Mouse (Mus musculus) liver, embryonic 16.5 days (tissue): ENCODE results near the gene Gm3952. TPM values are rescaled to one million over a fixed set of nuclear protein-coding genes. Genes with fewer than 3 reads are reported as not detected.

Experiments used
- ATAC-seq: fragments of 200-750 bp; cut with Nextera tagmentation; 2 replicates; pipeline ENCODE4 v1.8.0; 2017; ENCODE audit warnings: low read depth, mild to moderate bottlenecking, moderate number of reproducible peaks, moderate library complexity
- H3K27ac ChIP-seq: fragments of 300-500 bp; sonication (generic); 2 replicates; pipeline ENCODE4 v1.5.1; 2014; ENCODE audit warnings: mild to moderate bottlenecking, low read length
- H3K27me3 ChIP-seq: fragments of 300-500 bp; sonication (generic); 2 replicates; pipeline ENCODE4 v1.6.1; 2014; ENCODE audit warnings: low read depth, low read length, mixed read lengths; ENCODE audit not compliant: control insufficient read depth, insufficient read depth
- H3K36me3 ChIP-seq: fragments of 300-500 bp; sonication (generic); 2 replicates; pipeline ENCODE4 v1.6.1; 2014; ENCODE audit warnings: mild to moderate bottlenecking; ENCODE audit not compliant: control insufficient read depth, insufficient read depth
- H3K4me1 ChIP-seq: fragments of 300-500 bp; sonication (generic); 2 replicates; pipeline ENCODE4 v1.6.1; 2014; ENCODE audit warnings: low read depth, low read length, mixed read lengths; ENCODE audit not compliant: control insufficient read depth
- H3K4me2 ChIP-seq: fragments of 300-500 bp; sonication (generic); 2 replicates; pipeline ENCODE4 v1.6.1; 2014; ENCODE audit warnings: low read depth, low read length, mixed read lengths
- H3K4me3 ChIP-seq: fragments of 300-500 bp; sonication (generic); 2 replicates; pipeline ENCODE4 v1.5.1; 2014; ENCODE audit warnings: low read depth, mild to moderate bottlenecking, low read length
- H3K9ac ChIP-seq: fragments of 300-500 bp; sonication (generic); 2 replicates; pipeline ENCODE4 v1.6.1; 2014; ENCODE audit warnings: low read depth, low read length
- H3K9me3 ChIP-seq: fragments of 300-500 bp; sonication (generic); replicated peaks from 2 replicates; pipeline ENCODE4 v1.6.1; 2016; ENCODE audit warnings: low read length; ENCODE audit not compliant: control insufficient read depth
- WGBS: fragments of 180-500 bp; shearing (Covaris S2); extraction: QIAGEN DNeasy Blood & Tissue Kit; methylation state at CpG from one replicate; pipeline ENCODE4 v1.1.7; 2014; ENCODE audit not compliant: insufficient replicate concordance; 5-methylcytosine and 5-hydroxymethylcytosine counted together
- polyA plus RNA-seq: library from polyadenylated mRNA; unstranded; fragments of >200 nt; fragmentation: Nextera tagmentation; extraction: Ambion mirVana; gene quantifications from 2 replicates; pipeline ENCODE4 v1.2.1, GENCODE M21; 2015

Gene Gm3952
- not detected in 2 replicates for polyA plus RNA-seq

DNA sequence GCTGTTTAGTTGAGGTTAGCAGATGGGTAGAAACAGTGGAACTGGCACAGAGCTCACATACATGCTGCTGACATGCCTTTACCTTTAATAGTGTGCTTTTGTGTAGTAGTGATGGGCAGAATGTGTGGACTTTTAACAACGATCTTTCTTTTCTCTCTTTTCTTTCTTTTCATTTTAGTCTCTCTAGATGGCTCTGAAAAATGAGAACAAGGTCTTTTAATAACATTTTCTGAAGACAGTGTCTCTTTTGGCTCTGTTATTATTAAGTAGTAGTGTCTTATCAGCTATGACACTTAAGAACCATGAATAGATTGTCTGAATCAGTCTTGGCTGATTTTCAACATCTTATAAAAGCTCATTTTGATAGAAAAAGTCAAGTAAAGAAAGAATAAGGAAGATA lies at the start of gene Gm3952:
Gene Gm3952, minus strand, starts transcription at position 101 of the 400 bp plus-strand sequence.
- no peak within 1 kb of the TSS for H3K4me3 ChIP-seq
- ATAC-seq: no peak
- no peak within 1 kb of the TSS for H3K4me2 ChIP-seq
- no peaks in the 10 kb centered on the region for H3K9me3 ChIP-seq
- H3K9ac ChIP-seq: no peak within 1 kb of the TSS
- WGBS: 49% methylated on average over 1 of the region's 1 CpGs
- H3K36me3 ChIP-seq: no peaks in the 10 kb centered on the region
- no peaks in the 10 kb centered on the region for H3K27me3 ChIP-seq
- H3K4me1 ChIP-seq: no peaks in the 10 kb centered on the region
- no peak within 1 kb of the TSS for H3K27ac ChIP-seq

DNA sequence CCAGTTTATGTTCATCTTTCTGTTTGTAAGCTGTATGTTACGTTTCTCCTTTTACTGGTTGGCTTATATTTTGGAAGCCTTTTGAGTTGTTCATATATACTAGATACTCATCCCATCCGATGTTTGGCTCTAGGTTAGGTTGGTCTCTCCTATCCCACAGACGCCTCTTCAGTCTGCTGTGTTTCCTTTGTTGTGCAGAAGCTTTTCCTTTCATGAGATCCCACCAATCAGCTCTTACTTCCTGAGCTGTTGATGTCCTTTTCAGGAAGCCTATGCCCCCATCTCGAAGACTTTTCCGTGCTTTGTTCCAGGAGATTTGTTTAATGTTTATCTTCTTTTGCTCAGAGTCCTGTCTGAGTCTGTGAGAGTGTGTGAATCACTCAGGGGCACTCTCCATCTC lies 45.3 kb upstream of the Gm3952 start:
- H3K9me3 ChIP-seq: no peaks in the 10 kb centered on the region
- H3K27me3 ChIP-seq: no peaks in the 10 kb centered on the region
- no peaks in the 10 kb centered on the region for H3K4me1 ChIP-seq
- WGBS: 19% methylated on average over 5 of the region's 5 CpGs
- no peak overlapping the region for H3K9ac ChIP-seq
- no peak overlapping the region for H3K4me3 ChIP-seq
- no peak overlapping the region for H3K27ac ChIP-seq
- ATAC-seq: no peak
- no peak overlapping the region for H3K4me2 ChIP-seq
- H3K36me3 ChIP-seq: no peaks in the 10 kb centered on the region

DNA sequence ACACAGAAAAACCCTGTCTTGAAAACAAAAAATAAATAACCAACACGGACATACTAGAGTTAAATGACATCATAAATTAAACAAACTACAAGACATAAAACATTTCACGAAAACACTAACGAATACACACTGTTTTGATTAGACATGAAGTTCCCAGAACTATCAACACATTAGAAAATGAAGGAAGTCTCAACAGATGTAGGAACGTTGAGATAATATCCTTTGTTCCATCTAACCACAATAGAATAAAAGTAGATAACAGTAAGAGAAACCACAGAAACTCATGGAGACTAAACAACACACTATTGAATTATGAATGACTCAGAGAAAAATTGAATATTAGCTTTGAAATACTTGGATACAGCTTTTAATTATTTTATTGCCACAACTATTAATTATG lies 14.0 kb upstream of the Gm3952 start:
- no peak for ATAC-seq
- Histone ChIP-seq H3K9ac (no peak overlapping the region), H3K4me2 (no peak overlapping the region), H3K9me3 (no peaks in the 10 kb centered on the region), H3K4me1 (no peaks in the 10 kb centered on the region), H3K4me3 (no peak overlapping the region), H3K36me3 (no peaks in the 10 kb centered on the region), H3K27me3 (no peaks in the 10 kb centered on the region), H3K27ac (no peak overlapping the region)
- WGBS: 47% methylated on average over 4 of the region's 4 CpGs

DNA sequence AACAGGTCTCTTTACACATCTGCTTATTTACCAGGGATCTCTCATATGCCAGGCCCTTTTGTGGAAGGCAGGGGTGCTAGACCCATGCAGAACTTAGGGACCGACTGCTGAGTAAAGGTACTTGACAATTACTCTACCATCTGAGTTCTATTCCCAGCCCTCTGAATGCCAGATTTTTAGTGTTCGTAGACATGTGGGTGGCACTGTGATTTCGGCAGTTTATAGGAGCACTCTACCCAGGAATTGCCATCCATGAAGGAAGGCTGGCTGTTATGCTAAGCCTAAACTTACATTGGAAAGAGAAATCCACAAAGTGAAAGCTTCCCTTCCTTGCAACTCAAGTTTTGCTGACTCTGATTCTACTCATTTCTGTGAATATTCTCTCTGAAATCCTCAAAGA lies 62.8 kb downstream of the Gm3952 start:
- Histone ChIP-seq H3K9ac (no peak overlapping the region), H3K4me3 (no peak overlapping the region), H3K27ac (no peak overlapping the region), H3K36me3 (peaks cover 16% of the 10 kb centered on the region), H3K9me3 (no peaks in the 10 kb centered on the region), H3K4me2 (no peak overlapping the region), H3K27me3 (no peaks in the 10 kb centered on the region), H3K4me1 (no peaks in the 10 kb centered on the region)
- WGBS: 85% methylated on average over 3 of the region's 3 CpGs
- no peak for ATAC-seq

DNA sequence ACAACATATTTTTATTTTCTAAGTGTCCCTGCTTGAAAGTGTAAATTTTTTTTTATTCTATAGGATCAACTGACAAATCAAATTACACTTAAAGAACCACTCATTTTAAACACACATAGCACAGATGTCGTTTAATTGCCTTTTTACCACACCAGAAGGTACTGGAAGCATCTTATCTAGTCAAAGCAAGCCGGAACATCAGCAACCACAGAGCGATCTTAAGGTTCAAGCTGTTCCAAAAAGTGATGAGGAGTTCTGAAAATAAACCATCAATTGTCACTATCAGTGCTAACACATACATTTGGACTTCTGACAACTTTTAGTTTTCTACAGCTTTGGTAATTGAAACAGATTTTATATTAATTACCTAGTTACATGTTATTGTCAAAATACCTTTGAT lies 64.4 kb downstream of the Gm3952 start:
- ATAC-seq: no peak
- Histone ChIP-seq H3K36me3 (peaks cover 22% of the 10 kb centered on the region), H3K27ac (no peak overlapping the region), H3K4me1 (no peaks in the 10 kb centered on the region), H3K4me2 (no peak overlapping the region), H3K4me3 (no peak overlapping the region), H3K27me3 (no peaks in the 10 kb centered on the region), H3K9me3 (no peaks in the 10 kb centered on the region), H3K9ac (no peak overlapping the region)
- 36% methylated on average over 3 of the region's 3 CpGs for WGBS

DNA sequence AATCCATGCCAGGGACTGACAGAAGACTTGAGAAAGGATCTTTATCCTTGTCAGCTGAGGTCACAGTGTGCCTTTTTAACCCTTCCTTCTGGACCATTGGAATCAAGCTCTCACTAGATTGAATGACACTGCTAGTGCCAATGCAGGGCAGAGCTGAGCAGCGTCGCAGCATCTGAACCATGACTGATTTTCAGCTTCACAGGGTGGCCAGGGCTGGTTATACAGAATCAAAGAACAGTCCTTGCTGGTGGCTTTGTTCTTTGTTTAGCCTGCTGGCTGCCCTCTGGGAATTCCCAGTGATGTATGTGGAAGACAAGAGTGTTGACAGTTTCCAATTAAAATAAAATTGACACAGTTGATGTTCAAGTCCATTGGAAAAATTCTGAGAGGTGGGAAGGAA lies 66.2 kb downstream of the Gm3952 start:
- Histone ChIP-seq H3K4me1 (no peaks in the 10 kb centered on the region), H3K27ac (no peak overlapping the region), H3K9me3 (no peaks in the 10 kb centered on the region), H3K4me2 (no peak overlapping the region), H3K4me3 (no peak overlapping the region), H3K36me3 (peaks cover 24% of the 10 kb centered on the region), H3K27me3 (no peaks in the 10 kb centered on the region), H3K9ac (no peak overlapping the region)
- WGBS: 93% methylated on average over 2 of the region's 2 CpGs
- ATAC-seq: no peak

DNA sequence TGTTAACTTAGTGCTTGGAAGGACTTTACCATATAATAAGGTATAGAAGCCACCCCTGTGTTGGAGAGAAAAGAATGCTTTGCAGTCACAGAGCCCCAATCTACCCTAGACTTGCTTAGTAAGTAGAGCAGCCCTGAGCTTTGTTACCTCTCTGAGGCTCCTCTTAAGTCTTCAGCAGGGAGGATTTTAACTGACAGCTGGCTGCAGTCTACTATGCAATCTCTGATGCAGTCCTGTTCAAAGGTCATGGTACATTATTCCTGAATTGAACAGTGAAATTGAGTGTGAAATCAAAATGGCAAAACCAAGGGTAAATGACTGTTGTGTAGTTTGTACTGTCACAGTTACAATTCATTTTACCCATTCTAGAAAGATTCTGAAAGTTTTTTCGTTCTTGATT lies 71.3 kb downstream of the Gm3952 start:
- no peak for ATAC-seq

DNA sequence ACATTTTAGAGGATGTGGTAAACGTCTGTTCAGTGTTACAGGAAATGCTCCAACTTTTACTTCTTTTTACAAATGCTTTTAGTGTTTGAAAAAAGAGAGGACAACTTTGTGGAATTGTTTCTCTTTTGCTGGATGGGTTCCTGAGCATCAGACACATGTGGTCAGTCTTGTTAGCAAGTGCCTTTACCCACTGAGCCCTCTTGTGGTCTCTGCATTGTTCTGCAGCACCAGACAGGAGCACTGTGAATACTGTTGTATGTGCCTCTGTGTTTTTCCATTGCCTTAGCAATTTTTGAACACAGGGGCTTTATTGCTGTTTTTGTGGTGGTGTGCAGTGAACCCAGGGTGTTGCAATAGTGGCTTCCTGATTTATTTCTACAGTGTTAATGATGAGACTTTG lies 73.7 kb downstream of the Gm3952 start:
- Histone ChIP-seq H3K4me1 (no peaks in the 10 kb centered on the region), H3K4me2 (no peak overlapping the region), H3K36me3 (peaks cover 48% of the 10 kb centered on the region), H3K9me3 (no peaks in the 10 kb centered on the region), H3K9ac (no peak overlapping the region), H3K4me3 (no peak overlapping the region), H3K27me3 (no peaks in the 10 kb centered on the region), H3K27ac (no peak overlapping the region)
- WGBS: 57% methylated on average over 1 of the region's 1 CpGs
- no peak for ATAC-seq

More for the DNA sequence above, 71.3 kb downstream of the Gm3952 start:
- H3K36me3 ChIP-seq: peaks cover 46% of the 10 kb centered on the region
- H3K4me1 ChIP-seq: no peaks in the 10 kb centered on the region
- WGBS: 77% methylated on average over 1 of the region's 1 CpGs
- no peak overlapping the region for H3K9ac ChIP-seq
- no peaks in the 10 kb centered on the region for H3K27me3 ChIP-seq
- H3K9me3 ChIP-seq: no peaks in the 10 kb centered on the region
- no peak overlapping the region for H3K27ac ChIP-seq
- H3K4me2 ChIP-seq: no peak overlapping the region
- no peak overlapping the region for H3K4me3 ChIP-seq

DNA sequence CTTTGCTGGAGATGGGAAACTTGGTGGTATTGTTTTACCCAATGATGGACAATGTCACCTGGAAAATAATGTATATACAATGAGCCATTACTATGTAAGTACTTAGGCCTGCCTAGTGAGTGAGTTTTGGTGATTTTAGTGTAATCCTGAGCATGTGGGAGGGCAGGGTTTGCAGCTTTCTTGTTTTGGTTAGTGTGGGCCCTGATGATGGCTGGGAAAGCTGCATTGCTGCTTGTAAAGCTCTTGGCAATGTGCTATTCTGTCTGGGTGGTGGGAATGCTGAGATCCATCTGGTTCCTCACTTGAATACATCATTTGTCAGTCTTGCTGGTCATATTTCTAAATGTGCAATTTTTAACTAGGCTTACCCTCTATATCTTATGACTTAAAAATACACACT lies 82.3 kb downstream of the Gm3952 start:
- Histone ChIP-seq H3K36me3 (peaks cover 56% of the 10 kb centered on the region), H3K4me2 (no peak overlapping the region), H3K4me1 (no peaks in the 10 kb centered on the region), H3K9ac (no peak overlapping the region), H3K4me3 (no peak overlapping the region), H3K27ac (no peak overlapping the region), H3K9me3 (no peaks in the 10 kb centered on the region), H3K27me3 (no peaks in the 10 kb centered on the region)
- no peak for ATAC-seq

DNA sequence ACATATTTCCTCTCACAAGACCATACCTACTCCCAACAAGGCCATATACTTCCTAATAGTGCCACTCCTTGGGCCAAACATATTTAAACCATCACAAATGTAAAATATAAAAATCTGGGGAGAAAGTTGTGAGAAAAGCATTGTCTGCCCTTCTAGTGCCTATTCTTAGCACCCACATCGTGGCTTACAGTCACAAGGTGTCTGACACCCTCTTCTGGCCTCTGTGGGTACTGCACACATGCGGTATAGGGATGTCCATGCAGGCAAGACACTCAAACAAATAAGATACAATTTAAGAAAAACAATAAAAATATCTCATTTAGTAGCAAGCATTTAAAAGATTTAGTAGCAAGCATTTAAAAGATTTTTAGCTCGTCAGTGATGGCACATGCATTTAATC lies 89.2 kb downstream of the Gm3952 start:
- H3K4me2 ChIP-seq: no peak overlapping the region
- no peak overlapping the region for H3K27ac ChIP-seq
- 31% methylated on average over 3 of the region's 3 CpGs for WGBS
- no peak overlapping the region for H3K4me3 ChIP-seq
- H3K9me3 ChIP-seq: no peaks in the 10 kb centered on the region
- peaks cover 39% of the 10 kb centered on the region for H3K36me3 ChIP-seq
- no peak overlapping the region for H3K9ac ChIP-seq
- H3K4me1 ChIP-seq: no peaks in the 10 kb centered on the region; the same call in 1 of the 2 replicates
- no peaks in the 10 kb centered on the region for H3K27me3 ChIP-seq
- peak; percentile 74 for ATAC-seq
